Mouse (Mus musculus): ENCODE data around the gene Barhl2. TPM values are rescaled to one million over a fixed set of nuclear protein-coding genes. Genes with fewer than 3 reads are reported as not detected.

The Barhl2 gene
- polyA plus RNA-seq, 1 experiment from 2014 or later = not detected

GRCm38 (mm10) chr5:106447091-106447820 is 10.7 kb downstream of the Barhl2 start:
- H3K9me3 ChIP-seq (ENCODE audit: low read length) = no peaks in the 10 kb centered on the region
- no peak overlapping the region for H3K4me3 ChIP-seq (ENCODE audit: low read depth, low read length)
- no peak overlapping the region for H3K4me2 ChIP-seq (ENCODE audit: low read depth, low read length)
- no peak overlapping the region for H3K9ac ChIP-seq (replicated peaks)
- ATAC-seq (no peak), DNase-seq (no peak)
- no peak overlapping the region for H3K27ac ChIP-seq (ENCODE audit: low read depth)
- TF ChIP-seq EP300 (IDR thresholded peaks at IDR 0.05; ENCODE audit: low read depth) (no peak), CTCF (IDR thresholded peaks at IDR 0.05; ENCODE audit: low read depth) (no peak)
- 32% methylated on average over 14 of the region's 14 CpGs for WGBS (ENCODE audit: insufficient replicate concordance)
- H3K36me3 ChIP-seq (replicated peaks; ENCODE audit: insufficient read depth, low read length) = no peaks in the 10 kb centered on the region
- peaks cover 69% of the 10 kb centered on the region for H3K27me3 ChIP-seq (ENCODE audit: insufficient read depth, low read length)
- H3K4me1 ChIP-seq (ENCODE audit: insufficient read depth) = no peaks in the 10 kb centered on the region

- no peak overlapping the region for H3K9ac ChIP-seq (replicated peaks)
- no peaks in the 10 kb centered on the region for H3K4me1 ChIP-seq (ENCODE audit: insufficient read depth)
- H3K27ac ChIP-seq (ENCODE audit: low read depth) = no peak overlapping the region
- peaks cover 63% of the 10 kb centered on the region for H3K27me3 ChIP-seq (ENCODE audit: insufficient read depth, low read length)
- H3K4me2 ChIP-seq (ENCODE audit: low read depth, low read length) = no peak overlapping the region
- DNase-seq (no peak), ATAC-seq (no peak)
- H3K9me3 ChIP-seq (ENCODE audit: low read length) = no peaks in the 10 kb centered on the region
- H3K36me3 ChIP-seq (replicated peaks; ENCODE audit: insufficient read depth, low read length) = no peaks in the 10 kb centered on the region
- H3K4me3 ChIP-seq (ENCODE audit: low read depth, low read length) = no peak overlapping the region
- no peak for TF ChIP-seq EP300 (IDR thresholded peaks at IDR 0.05; ENCODE audit: low read depth)
- TF ChIP-seq CTCF (IDR thresholded peaks at IDR 0.05; ENCODE audit: low read depth) = no peak
- 3% methylated on average over 8 of the region's 8 CpGs for WGBS (ENCODE audit: insufficient replicate concordance)
Measured at GRCm38 (mm10) chr5:106446593-106446992, 11.4 kb downstream of the Barhl2 start.

- Histone ChIP-seq H3K36me3 (replicated peaks; ENCODE audit: insufficient read depth, low read length) (no peaks in the 10 kb centered on the region), H3K4me3 (ENCODE audit: low read depth, low read length) (no peak overlapping the region), H3K4me1 (ENCODE audit: insufficient read depth) (no peaks in the 10 kb centered on the region), H3K27ac (ENCODE audit: low read depth) (no peak overlapping the region), H3K4me2 (ENCODE audit: low read depth, low read length) (no peak overlapping the region), H3K27me3 (ENCODE audit: insufficient read depth, low read length) (peaks cover 57% of the 10 kb centered on the region), H3K9me3 (ENCODE audit: low read length) (no peaks in the 10 kb centered on the region), H3K9ac (replicated peaks) (no peak overlapping the region)
- WGBS (ENCODE audit: insufficient replicate concordance) = 66% methylated on average over 3 of the region's 3 CpGs
- TF ChIP-seq CTCF (IDR thresholded peaks at IDR 0.05; ENCODE audit: low read depth) (no peak), EP300 (IDR thresholded peaks at IDR 0.05; ENCODE audit: low read depth) (no peak)
- ATAC-seq (no peak), DNase-seq (no peak)
Measured at GRCm38 (mm10) chr5:106445681-106446080, 12.3 kb downstream of the Barhl2 start.

- H3K36me3 ChIP-seq (replicated peaks; ENCODE audit: insufficient read depth, low read length) = no peaks in the 10 kb centered on the region
- 0 out of 2 replicates have a peak, but pooled peaks cover 4% of the 10 kb centered on the region for H3K27me3 ChIP-seq (ENCODE audit: insufficient read depth, low read length)
- H3K9me3 ChIP-seq (ENCODE audit: low read length) = no peaks in the 10 kb centered on the region
- ATAC-seq (no peak), DNase-seq (no peak)
- no peak overlapping the region for H3K9ac ChIP-seq (replicated peaks)
- no peak overlapping the region for H3K4me2 ChIP-seq (ENCODE audit: low read depth, low read length)
- TF ChIP-seq EP300 (IDR thresholded peaks at IDR 0.05; ENCODE audit: low read depth) (no peak), CTCF (IDR thresholded peaks at IDR 0.05; ENCODE audit: low read depth) (no peak)
- WGBS (ENCODE audit: insufficient replicate concordance) = 72% methylated on average over 7 of the region's 7 CpGs
- no peaks in the 10 kb centered on the region for H3K4me1 ChIP-seq (ENCODE audit: insufficient read depth)
- no peak overlapping the region for H3K27ac ChIP-seq (ENCODE audit: low read depth)
- H3K4me3 ChIP-seq (ENCODE audit: low read depth, low read length) = no peak overlapping the region
Measured at GRCm38 (mm10) chr5:106438916-106439315, 19.1 kb downstream of the Barhl2 start.

- DNase-seq = no peak
- 56% methylated on average over 7 of the region's 7 CpGs for WGBS (ENCODE audit: insufficient replicate concordance)
Measured at GRCm38 (mm10) chr5:106426069-106426468, 31.9 kb downstream of the Barhl2 start.

GRCm38 (mm10) chr5:106420871-106421270 is 37.1 kb downstream of the Barhl2 start:
- H3K9ac ChIP-seq (replicated peaks) = no peak overlapping the region
- no peaks in the 10 kb centered on the region for H3K27me3 ChIP-seq (ENCODE audit: insufficient read depth, low read length)
- no peaks in the 10 kb centered on the region for H3K9me3 ChIP-seq (ENCODE audit: low read length)
- 78% methylated on average over 8 of the region's 8 CpGs for WGBS (ENCODE audit: insufficient replicate concordance)
- H3K4me1 ChIP-seq (ENCODE audit: insufficient read depth) = no peaks in the 10 kb centered on the region
- TF ChIP-seq EP300 (IDR thresholded peaks at IDR 0.05; ENCODE audit: low read depth) (no peak), CTCF (IDR thresholded peaks at IDR 0.05; ENCODE audit: low read depth) (no peak)
- no peak overlapping the region for H3K4me2 ChIP-seq (ENCODE audit: low read depth, low read length)
- H3K4me3 ChIP-seq (ENCODE audit: low read depth, low read length) = no peak overlapping the region
- H3K36me3 ChIP-seq (replicated peaks; ENCODE audit: insufficient read depth, low read length) = no peaks in the 10 kb centered on the region
- ATAC-seq (no peak), DNase-seq (no peak)
- no peak overlapping the region for H3K27ac ChIP-seq (ENCODE audit: low read depth)

More at GRCm38 (mm10) chr5:106426069-106426468, 31.9 kb downstream of the Barhl2 start:
- Histone ChIP-seq H3K9ac (replicated peaks) (no peak overlapping the region), H3K4me1 (ENCODE audit: insufficient read depth) (no peaks in the 10 kb centered on the region), H3K27ac (ENCODE audit: low read depth) (no peak overlapping the region), H3K36me3 (replicated peaks; ENCODE audit: insufficient read depth, low read length) (no peaks in the 10 kb centered on the region), H3K9me3 (ENCODE audit: low read length) (no peaks in the 10 kb centered on the region), H3K27me3 (ENCODE audit: insufficient read depth, low read length) (no peaks in the 10 kb centered on the region), H3K4me2 (ENCODE audit: low read depth, low read length) (no peak overlapping the region), H3K4me3 (ENCODE audit: low read depth, low read length) (no peak overlapping the region)
- TF ChIP-seq EP300 (IDR thresholded peaks at IDR 0.05; ENCODE audit: low read depth) (no peak), CTCF (IDR thresholded peaks at IDR 0.05; ENCODE audit: low read depth) (no peak)
- ATAC-seq = no peak
